Mouse (Mus musculus) forelimb bud, embryonic 11.5 days (tissue): Measurements from ENCODE around the gene Mpzl3.

Source experiments
- DNase-seq: peaks from one replicate; pipeline ENCODE4 v3.0.0-alpha.2; 2012; ENCODE audit warnings: low read depth, low spot score

Gene Mpzl3

GRCm38 (mm10) chr9:45042947-45043346 is 12.0 kb upstream of the Mpzl3 start:
- DNase-seq: peak; percentile 30

GRCm38 (mm10) chr9:45046973-45047372 is 8.0 kb upstream of the Mpzl3 start:
- no peak for DNase-seq

- DNase-seq: peak; percentile 36
Observed at GRCm38 (mm10) chr9:45048511-45048910, 6.5 kb upstream of the Mpzl3 start.

GRCm38 (mm10) chr9:45049731-45050130 is 5.3 kb upstream of the Mpzl3 start:
- DNase-seq: no peak

GRCm38 (mm10) chr9:45050301-45050700 is 4.7 kb upstream of the Mpzl3 start:
- DNase-seq: no peak

GRCm38 (mm10) chr9:45058304-45058940 is 3.4 kb downstream of the Mpzl3 start:
- DNase-seq: no peak

- no peak for DNase-seq
Observed at GRCm38 (mm10) chr9:45060151-45060550, 5.2 kb downstream of the Mpzl3 start.

- no peak for DNase-seq
Observed at GRCm38 (mm10) chr9:45062677-45063076, 7.7 kb downstream of the Mpzl3 start.

- DNase-seq: no peak
Observed at GRCm38 (mm10) chr9:45064421-45064820, 9.4 kb downstream of the Mpzl3 start.

GRCm38 (mm10) chr9:45066735-45067134 is 11.7 kb downstream of the Mpzl3 start:
- no peak for DNase-seq

GRCm38 (mm10) chr9:45071800-45072199 is 16.8 kb downstream of the Mpzl3 start:
- DNase-seq: no peak

- no peak for DNase-seq
Observed at GRCm38 (mm10) chr9:45077859-45078258, 22.9 kb downstream of the Mpzl3 start.

GRCm38 (mm10) chr9:45079011-45079410 is 24.0 kb downstream of the Mpzl3 start, which contains the start of gene Jaml:
Jaml (plus strand) TSS chr9:45079183.
- DNase-seq: no peak

GRCm38 (mm10) chr9:45083132-45083531 is 28.1 kb downstream of the Mpzl3 start:
- no peak for DNase-seq

GRCm38 (mm10) chr9:45084556-45084955 is 29.6 kb downstream of the Mpzl3 start:
- DNase-seq: no peak

- no peak for DNase-seq
Observed at GRCm38 (mm10) chr9:45085741-45086690, 31.0 kb downstream of the Mpzl3 start.

- DNase-seq: no peak
Observed at GRCm38 (mm10) chr9:45088040-45088439, 33.1 kb downstream of the Mpzl3 start.

- no peak for DNase-seq
Observed at GRCm38 (mm10) chr9:45090811-45091210, 35.8 kb downstream of the Mpzl3 start.

GRCm38 (mm10) chr9:45092641-45093040 is 37.7 kb downstream of the Mpzl3 start:
- no peak for DNase-seq

GRCm38 (mm10) chr9:45095149-45095937 is 40.4 kb downstream of the Mpzl3 start:
- no peak for DNase-seq

GRCm38 (mm10) chr9:45097877-45098276 is 42.9 kb downstream of the Mpzl3 start:
- DNase-seq: no peak

- no peak for DNase-seq
Observed at GRCm38 (mm10) chr9:45098426-45098825, 43.4 kb downstream of the Mpzl3 start.
